Mouse (Mus musculus): ENCODE measurements around the gene Fth1. TPM values are rescaled to one million over a fixed set of nuclear protein-coding genes. Genes with fewer than 3 reads are reported as not detected.

The Fth1 gene
- polyA plus RNA-seq (2017; shearing (Covaris generic)): 2,424 TPM

DNA sequence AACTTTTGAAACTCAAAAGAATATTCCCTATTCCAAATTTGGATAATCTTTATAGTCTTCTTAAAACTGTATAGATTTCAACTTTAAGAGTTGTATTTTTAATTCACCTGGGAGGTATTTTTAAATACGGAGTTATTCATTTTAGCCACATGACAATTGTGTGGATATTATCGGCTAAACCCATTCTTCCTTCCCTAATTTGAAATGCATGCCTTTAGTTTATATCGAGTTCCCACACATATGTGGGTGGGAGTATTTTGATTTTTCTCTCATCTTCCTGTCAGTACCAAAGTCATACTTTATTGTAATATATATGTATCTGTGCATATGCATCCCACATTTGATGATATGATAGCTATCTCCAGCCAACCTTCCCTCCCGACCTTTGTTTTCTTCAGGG lies at the start of gene Fth1:
TSS of gene Fth1 (plus strand) at position 341 of the 400 bp plus-strand sequence.

DNA sequence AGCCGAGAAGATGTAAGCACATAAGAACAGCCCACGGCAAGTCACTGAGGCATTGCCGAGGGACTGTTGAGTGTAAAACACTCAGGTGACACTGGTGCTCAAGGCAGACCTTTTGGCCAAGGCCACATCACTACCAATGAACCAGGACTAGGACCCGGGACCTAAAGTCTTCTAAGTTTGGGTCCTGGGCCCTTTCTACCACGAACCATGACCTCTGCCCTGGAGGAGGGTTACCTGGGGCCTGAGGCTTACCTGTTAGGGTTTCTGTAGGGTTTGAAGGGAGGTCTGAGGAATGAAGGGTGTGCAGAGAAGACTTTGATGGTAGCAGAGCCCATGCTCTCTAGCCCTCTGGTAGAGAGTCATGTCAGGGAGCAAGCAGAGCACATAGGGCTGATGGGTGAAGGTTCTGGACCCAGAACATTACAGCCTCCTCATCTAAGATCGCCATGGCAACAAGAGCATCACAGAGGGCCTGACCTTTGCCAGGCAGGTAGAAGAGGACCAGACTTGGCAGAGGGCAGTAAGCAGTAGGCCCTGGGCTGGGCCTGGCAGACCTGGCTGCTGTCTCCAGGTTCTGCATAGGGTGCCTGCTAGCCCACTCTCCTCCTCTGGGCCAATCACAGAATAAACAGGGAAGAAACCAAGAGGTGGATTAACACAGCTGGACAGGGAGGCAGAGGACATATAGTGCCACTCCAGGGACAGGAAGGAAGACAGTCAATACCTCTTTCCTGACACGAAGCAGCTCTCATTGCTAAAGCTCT lies 21.0 kb downstream of the Fth1 start, which contains the start of the genes Best1 and Rab3il1:
TSS of gene Best1 (minus strand) at position 428 of the 764 bp plus-strand sequence.
TSS of gene Rab3il1 (plus strand) at position 464 of the 764 bp plus-strand sequence.

Other genes with a start within 250 kb of the Fth1 start
- gene Scgb2a2, start 133.0 kb upstream of the Fth1 start, polyA plus RNA-seq (2017; shearing (Covaris generic)): not detected
- gene Incenp, start 81.0 kb upstream of the Fth1 start, polyA plus RNA-seq (2017; shearing (Covaris generic)): 58.2 TPM
- 0.28 TPM for gene Best1, start 21.0 kb downstream of the Fth1 start, polyA plus RNA-seq (2017; shearing (Covaris generic))
- gene Rab3il1, start 21.1 kb downstream of the Fth1 start, polyA plus RNA-seq (2017; shearing (Covaris generic)): 0.96 TPM
- not detected for gene Fads3, start 61.0 kb downstream of the Fth1 start, polyA plus RNA-seq (2017; shearing (Covaris generic))
- 0.12 TPM for gene Fads2, start 121.1 kb downstream of the Fth1 start, polyA plus RNA-seq (2017; shearing (Covaris generic))
- 13.3 TPM for gene Fads1, start 202.3 kb downstream of the Fth1 start, polyA plus RNA-seq (2017; shearing (Covaris generic))
- 330 TPM for gene Tmem258, start 223.4 kb downstream of the Fth1 start, polyA plus RNA-seq (2017; shearing (Covaris generic))
- 52.0 TPM for gene Fen1, start 223.6 kb downstream of the Fth1 start, polyA plus RNA-seq (2017; shearing (Covaris generic))

Measured in inflammation-experienced regulatory T-cells, adult 16 weeks (primary cell).